Mouse (Mus musculus) hindbrain, embryonic 11.5 days (tissue): ENCODE results near the gene Gm3435. TPM values are rescaled to one million over a fixed set of nuclear protein-coding genes. Genes with fewer than 3 reads are reported as not detected.
"Not testable (repeated sequence)": the region's sequence is repeated elsewhere in the genome, so short reads cannot be mapped to it uniquely, and the experiment has no call there.

Experiments used
- ATAC-seq: fragments of 200-750 bp; cut with Nextera tagmentation; 2 replicates; pipeline ENCODE4 v1.8.0; 2017; ENCODE audit warnings: mild to moderate bottlenecking, moderate TSS enrichment, moderate library complexity; ENCODE audit not compliant: low FRiP score
- DNase-seq: peaks from one replicate; pipeline ENCODE4 v3.0.0-alpha.2; 2015; ENCODE audit warnings: low spot score
- H3K27ac ChIP-seq: fragments of 300-500 bp; sonication (generic); 2 replicates; pipeline ENCODE4 v1.5.1; 2014; ENCODE audit warnings: mild to moderate bottlenecking, low read depth, low read length
- H3K27me3 ChIP-seq: fragments of 300-500 bp; sonication (generic); 2 replicates; pipeline ENCODE4 v1.6.1; 2014; ENCODE audit warnings: mild to moderate bottlenecking, low read length, moderate library complexity, mixed read lengths; ENCODE audit not compliant: control insufficient read depth, insufficient read depth
- H3K36me3 ChIP-seq: fragments of 300-500 bp; sonication (generic); 2 replicates; pipeline ENCODE4 v1.6.1; 2014; ENCODE audit warnings: mild to moderate bottlenecking, low read length, moderate library complexity, mixed read lengths; ENCODE audit not compliant: control insufficient read depth, insufficient read depth
- H3K4me1 ChIP-seq: fragments of 300-500 bp; sonication (generic); replicated peaks from 2 replicates; pipeline ENCODE4 v1.6.1; 2014; ENCODE audit warnings: low read length, mixed read lengths; ENCODE audit not compliant: control insufficient read depth, insufficient read depth
- H3K4me2 ChIP-seq: fragments of 300-500 bp; sonication (generic); replicated peaks from 2 replicates; pipeline ENCODE4 v1.6.1; 2014; ENCODE audit warnings: mild to moderate bottlenecking, low read depth, low read length
- H3K4me3 ChIP-seq: fragments of 300-500 bp; sonication (generic); 2 replicates; pipeline ENCODE4 v1.5.1; 2014; ENCODE audit warnings: low read depth, low read length
- H3K9ac ChIP-seq: fragments of 300-500 bp; sonication (generic); 2 replicates; pipeline ENCODE4 v1.6.1; 2014; ENCODE audit warnings: low read depth, low read length
- H3K9me3 ChIP-seq: fragments of 300-500 bp; sonication (generic); 2 replicates; pipeline ENCODE4 v1.6.1; 2016; ENCODE audit warnings: low read length; ENCODE audit not compliant: control insufficient read depth
- WGBS: fragments of 180-500 bp; shearing (Covaris S2); extraction: QIAGEN DNeasy Blood & Tissue Kit; methylation state at CpG from one replicate; pipeline ENCODE4 v1.1.7; 2014; 5-methylcytosine and 5-hydroxymethylcytosine counted together
- polyA plus RNA-seq: library from polyadenylated mRNA; unstranded; fragments of >200 nt; fragmentation: Nextera tagmentation; extraction: Ambion mirVana; gene quantifications from 2 replicates; pipeline ENCODE4 v1.2.1, GENCODE M21; 2014

Gene Gm3435
- polyA plus RNA-seq, 1 experiment from 2014 or later: 10.3 TPM

DNA sequence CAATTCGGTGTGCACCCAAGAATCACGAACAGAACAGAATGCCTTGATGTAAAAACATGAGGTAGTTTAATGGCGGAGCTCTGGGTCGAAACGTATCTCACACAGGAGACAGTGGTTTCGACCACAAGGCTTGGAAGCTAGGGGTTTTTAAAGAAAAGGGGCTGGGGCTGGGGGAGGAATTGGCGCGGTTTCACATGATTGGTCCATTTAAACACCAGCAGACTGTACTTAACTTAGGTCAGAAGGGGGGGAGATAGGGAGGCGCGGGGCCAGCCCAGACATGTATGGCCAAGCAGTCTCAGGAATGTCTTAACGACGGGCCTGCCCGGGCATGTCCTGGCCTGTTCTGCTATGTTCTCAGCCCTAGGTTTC, 43.8 kb downstream of the Gm3435 start:
- not testable (repeated sequence) for ATAC-seq, H3K4me3 ChIP-seq, H3K27me3 ChIP-seq, H3K9me3 ChIP-seq, H3K27ac ChIP-seq, H3K36me3 ChIP-seq, H3K9ac ChIP-seq, H3K4me1 ChIP-seq, H3K4me2 ChIP-seq, DNase-seq
- WGBS: 92% methylated on average over 9 of the region's 13 CpGs

DNA sequence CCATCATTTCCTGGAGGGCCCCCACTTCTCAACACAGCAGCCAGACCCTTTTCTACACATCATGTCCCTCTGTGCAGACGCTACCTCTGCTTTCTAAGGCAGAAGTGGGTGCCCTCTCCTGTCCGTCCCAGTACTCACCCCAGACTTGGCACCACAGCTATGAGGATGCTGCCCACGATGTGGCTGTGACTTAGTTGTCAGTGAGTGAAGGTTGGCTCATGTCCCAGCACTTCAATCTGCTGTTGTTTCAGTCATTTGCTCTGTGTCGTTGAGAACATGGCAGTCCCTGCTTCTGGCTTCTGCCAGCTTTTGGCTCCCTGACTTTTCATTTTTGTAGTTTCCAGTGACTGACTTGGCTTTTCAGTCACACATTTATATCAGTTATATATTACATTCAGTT, 45.9 kb downstream of the Gm3435 start:
- Histone ChIP-seq H3K9me3 (no peaks in the 10 kb centered on the region), H3K4me1 (no peaks in the 10 kb centered on the region), H3K27ac (no peak overlapping the region), H3K36me3 (no peaks in the 10 kb centered on the region; the same call in 1 of the 2 replicates), H3K27me3 (no peaks in the 10 kb centered on the region), H3K9ac (no peak overlapping the region), H3K4me3 (no peak overlapping the region), H3K4me2 (no peak overlapping the region)
- DNase-seq (no peak), ATAC-seq (no peak)
- WGBS: 87% methylated on average over 4 of the region's 4 CpGs

DNA sequence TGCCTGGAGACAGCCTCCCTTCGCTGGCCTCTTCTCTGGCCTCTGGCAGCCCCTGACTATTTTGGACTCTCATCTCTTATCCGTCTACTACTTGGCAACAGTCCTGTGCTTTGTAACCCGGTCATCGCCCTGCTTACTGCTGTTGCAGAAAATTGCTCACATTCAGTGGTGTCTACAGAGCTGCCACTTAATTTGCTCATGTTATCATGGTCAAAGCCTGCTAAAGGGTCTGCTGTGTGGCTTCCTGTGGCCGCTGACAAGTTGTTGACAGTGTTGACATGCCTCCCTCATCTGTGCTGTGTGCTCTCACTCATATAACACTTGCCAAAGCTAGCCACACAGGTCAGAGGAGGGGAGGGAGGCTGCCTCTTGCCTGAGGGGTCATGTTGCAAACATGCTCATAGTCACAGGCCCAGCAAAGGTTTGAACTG, 48.2 kb downstream of the Gm3435 start:
- Histone ChIP-seq H3K9me3 (no peaks in the 10 kb centered on the region), H3K4me2 (no peak overlapping the region), H3K36me3 (no peaks in the 10 kb centered on the region; the same call in 1 of the 2 replicates), H3K4me3 (no peak overlapping the region), H3K27ac (no peak overlapping the region), H3K9ac (no peak overlapping the region), H3K27me3 (no peaks in the 10 kb centered on the region), H3K4me1 (no peaks in the 10 kb centered on the region)
- ATAC-seq (no peak), DNase-seq (no peak)
- WGBS: 88% methylated on average over 5 of the region's 5 CpGs

DNA sequence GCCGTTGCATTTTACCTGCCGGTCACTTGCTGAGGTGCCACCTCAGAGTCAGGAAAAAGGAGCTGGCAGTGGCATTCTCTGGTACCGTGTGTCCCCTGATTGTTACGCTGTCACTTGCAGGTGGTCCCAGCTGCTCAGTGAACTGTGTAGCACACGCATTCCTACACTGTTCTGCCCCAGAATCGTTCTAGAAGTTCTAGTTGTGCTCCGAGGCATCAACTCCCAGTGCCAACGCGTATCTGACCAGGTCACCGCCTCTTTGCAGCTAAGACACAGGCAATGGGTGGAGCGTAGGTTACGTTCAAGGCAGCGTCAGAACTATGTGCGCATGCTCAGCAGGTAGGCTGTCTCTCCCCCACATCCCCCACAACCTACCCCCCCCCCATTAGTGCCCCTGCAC, 49.7 kb downstream of the Gm3435 start:
- Histone ChIP-seq H3K4me2 (no peak overlapping the region), H3K9me3 (no peaks in the 10 kb centered on the region), H3K36me3 (no peaks in the 10 kb centered on the region; the same call in 1 of the 2 replicates), H3K4me3 (no peak overlapping the region), H3K27ac (no peak overlapping the region), H3K4me1 (no peaks in the 10 kb centered on the region), H3K9ac (no peak overlapping the region), H3K27me3 (no peaks in the 10 kb centered on the region)
- DNase-seq (no peak), ATAC-seq (no peak)
- 93% methylated on average over 14 of the region's 14 CpGs for WGBS

DNA sequence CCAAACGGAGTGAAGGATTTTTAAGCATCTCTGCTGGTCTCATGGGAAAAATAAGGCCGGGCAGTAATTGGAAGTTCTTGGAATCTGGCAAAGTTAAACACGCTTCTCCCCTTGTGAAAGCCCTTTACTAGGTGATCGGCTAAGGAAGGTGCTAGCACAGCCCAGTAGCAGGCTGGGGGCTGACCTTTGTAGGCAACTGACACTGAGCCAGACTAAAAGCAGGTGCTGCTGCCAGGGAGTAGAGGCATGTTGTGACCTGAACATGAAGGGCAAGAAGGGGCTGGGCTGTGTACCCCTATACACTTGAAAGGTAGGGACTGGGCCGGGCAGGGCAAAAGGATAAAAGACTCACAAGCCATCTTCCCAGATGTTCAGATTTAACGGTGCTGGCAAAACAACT, 50.4 kb downstream of the Gm3435 start:
- H3K4me2 ChIP-seq: no peak overlapping the region
- H3K4me3 ChIP-seq: no peak overlapping the region
- H3K27ac ChIP-seq: no peak overlapping the region
- no peaks in the 10 kb centered on the region for H3K9me3 ChIP-seq
- no peak overlapping the region for H3K9ac ChIP-seq
- DNase-seq (no peak), ATAC-seq (no peak)
- no peaks in the 10 kb centered on the region for H3K27me3 ChIP-seq
- WGBS: 88% methylated on average over 6 of the region's 6 CpGs
- H3K36me3 ChIP-seq: no peaks in the 10 kb centered on the region; the same call in 1 of the 2 replicates
- H3K4me1 ChIP-seq: no peaks in the 10 kb centered on the region

DNA sequence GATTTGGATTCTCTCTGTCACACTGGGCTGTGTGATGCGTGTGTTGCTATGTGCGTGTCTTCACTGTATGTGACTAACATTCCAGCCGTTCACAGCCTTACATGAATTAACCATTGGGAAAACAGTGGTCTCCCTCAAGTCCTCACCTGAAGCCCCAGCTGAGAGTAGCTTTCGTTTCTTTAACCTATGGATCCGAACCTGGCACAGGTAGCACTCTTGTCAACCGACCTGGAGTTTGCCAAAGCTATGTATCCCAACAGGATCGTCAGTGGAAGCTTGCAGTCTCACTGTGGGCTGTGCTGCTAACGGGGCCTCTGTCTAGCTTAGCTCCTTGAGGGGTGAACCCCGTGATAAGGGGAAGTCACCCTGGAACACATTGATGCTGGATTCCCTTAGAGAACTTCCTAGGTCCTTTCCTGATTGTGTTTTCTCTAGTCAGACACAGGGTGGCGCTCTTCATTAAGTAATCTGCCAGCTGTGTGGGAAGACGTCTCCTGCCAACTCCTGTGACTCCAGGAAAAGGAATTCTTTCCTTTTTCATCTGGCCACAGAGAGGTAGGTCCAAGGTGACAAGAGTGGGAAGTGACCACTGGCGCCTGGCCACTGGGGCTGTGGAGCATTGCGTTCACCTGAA, 55.5 kb downstream of the Gm3435 start:
- H3K4me1 ChIP-seq: no peaks in the 10 kb centered on the region; the same call in 1 of the 2 replicates
- no peaks in the 10 kb centered on the region; the same call in 1 of the 2 replicates for H3K36me3 ChIP-seq
- H3K27ac ChIP-seq: 0 out of 2 replicates have a peak overlapping the region, but pooled peaks have one; percentile 53
- peak; percentile 83 for DNase-seq
- peak overlapping the region; percentile 19; the same call in 1 of the 2 replicates for H3K4me2 ChIP-seq
- peak; percentile 88 for ATAC-seq
- H3K27me3 ChIP-seq: no peaks in the 10 kb centered on the region
- no peaks in the 10 kb centered on the region for H3K9me3 ChIP-seq
- no peak overlapping the region for H3K4me3 ChIP-seq
- H3K9ac ChIP-seq: no peak overlapping the region; the same call in 1 of the 2 replicates
- 47% methylated on average over 13 of the region's 13 CpGs for WGBS

DNA sequence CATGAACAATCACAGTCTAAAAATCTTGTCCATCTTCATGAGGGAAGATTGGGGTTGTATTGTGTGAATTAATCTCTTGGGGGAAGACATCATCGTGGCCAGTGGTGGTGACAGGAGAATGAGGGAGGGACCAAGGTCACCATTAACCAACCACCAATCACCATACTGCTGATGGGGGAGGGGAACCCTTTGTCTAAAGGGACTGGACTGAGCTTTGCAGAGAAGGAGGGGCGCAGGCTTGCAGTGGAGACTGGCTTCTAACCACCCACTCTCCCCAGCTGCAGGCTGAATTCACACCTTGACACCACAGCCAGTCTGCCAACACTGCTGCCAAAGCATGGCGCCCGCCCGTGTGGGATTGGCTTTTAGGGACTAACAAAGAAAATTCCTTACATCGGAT, 56.1 kb downstream of the Gm3435 start:
- ATAC-seq (peak; percentile 94), DNase-seq (peak; percentile 75)
- 45% methylated on average over 6 of the region's 6 CpGs for WGBS
- no peaks in the 10 kb centered on the region for H3K9me3 ChIP-seq
- H3K4me2 ChIP-seq: peak overlapping the region; percentile 19; the same call in 1 of the 2 replicates
- H3K4me1 ChIP-seq: no peaks in the 10 kb centered on the region; the same call in 1 of the 2 replicates
- H3K27me3 ChIP-seq: no peaks in the 10 kb centered on the region
- 0 out of 2 replicates have a peak overlapping the region, but pooled peaks have one; percentile 53 for H3K27ac ChIP-seq
- no peaks in the 10 kb centered on the region; the same call in 1 of the 2 replicates for H3K36me3 ChIP-seq
- H3K9ac ChIP-seq: peak overlapping the region; percentile 27; the same call in 1 of the 2 replicates
- no peak overlapping the region for H3K4me3 ChIP-seq

GRCm38 (mm10) chr17:15066911-15067310, 56.9 kb downstream of the Gm3435 start:
- H3K9me3 ChIP-seq: no peaks in the 10 kb centered on the region
- DNase-seq (no peak), ATAC-seq (no peak)
- H3K9ac ChIP-seq: no peak overlapping the region
- no peak overlapping the region for H3K4me2 ChIP-seq
- no peaks in the 10 kb centered on the region for H3K27me3 ChIP-seq
- no peak overlapping the region for H3K27ac ChIP-seq
- no peaks in the 10 kb centered on the region; the same call in 1 of the 2 replicates for H3K4me1 ChIP-seq
- H3K36me3 ChIP-seq: no peaks in the 10 kb centered on the region
- WGBS: 74% methylated on average over 1 of the region's 1 CpGs
- no peak overlapping the region for H3K4me3 ChIP-seq
